Mouse (Mus musculus) kidney, postnatal 0 days (tissue): ENCODE measurements around the gene 2010300C02Rik. TPM values are rescaled to one million over a fixed set of nuclear protein-coding genes. Genes with fewer than 3 reads are reported as not detected.

Source experiments
- ATAC-seq: fragments of 200-750 bp; cut with Nextera tagmentation; replicated peaks from 2 replicates; pipeline ENCODE4 v1.8.0; 2017; ENCODE audit warnings: low read depth, moderate number of reproducible peaks, moderate TSS enrichment, moderate library complexity; ENCODE audit not compliant: low FRiP score
- DNase-seq: peaks from one replicate; pipeline ENCODE4 v3.0.0-alpha.2; 2016; ENCODE audit warnings: low spot score
- H3K27ac ChIP-seq: fragments of 300-500 bp; sonication (generic); 2 replicates; pipeline ENCODE4 v1.5.1; 2014; ENCODE audit warnings: mild to moderate bottlenecking
- H3K27me3 ChIP-seq: fragments of 300-500 bp; sonication (generic); 2 replicates; pipeline ENCODE4 v1.6.1; 2014; ENCODE audit warnings: low read length, mixed read lengths; ENCODE audit not compliant: insufficient read depth
- H3K36me3 ChIP-seq: fragments of 300-500 bp; sonication (generic); 2 replicates; pipeline ENCODE4 v1.6.1; 2014; ENCODE audit warnings: low read length, mixed read lengths; ENCODE audit not compliant: insufficient read depth
- H3K4me1 ChIP-seq: fragments of 300-500 bp; sonication (generic); replicated peaks from 2 replicates; pipeline ENCODE4 v1.6.1; 2014; ENCODE audit warnings: antibody characterized with exemption, low read length, mixed read lengths; ENCODE audit not compliant: insufficient read depth
- H3K4me2 ChIP-seq: fragments of 300-500 bp; sonication (generic); 2 replicates; pipeline ENCODE4 v1.6.1; 2014; ENCODE audit warnings: mild to moderate bottlenecking, low read length, moderate library complexity, mixed read lengths
- H3K4me3 ChIP-seq: fragments of 300-500 bp; sonication (generic); replicated peaks from 2 replicates; pipeline ENCODE4 v1.5.1; 2014; ENCODE audit warnings: low read depth, low read length
- H3K9ac ChIP-seq: fragments of 300-500 bp; sonication (generic); 2 replicates; pipeline ENCODE4 v1.6.1; 2014; ENCODE audit warnings: low read depth, low read length
- H3K9me3 ChIP-seq: fragments of 300-500 bp; sonication (generic); replicated peaks from 2 replicates; pipeline ENCODE4 v1.6.1; 2016; ENCODE audit warnings: low read length, inconsistent platforms, mixed read lengths
- CTCF ChIP-seq: IDR thresholded peaks from 2 replicates; pipeline ENCODE4 v1.5.1; 2016; ENCODE audit warnings: antibody characterized with exemption, low read depth, mild to moderate bottlenecking, moderate library complexity
- WGBS: fragments of 180-500 bp; shearing (Covaris S2); extraction: QIAGEN DNeasy Blood & Tissue Kit; methylation state at CpG from one replicate; pipeline ENCODE4 v1.1.7; 2014; 5-methylcytosine and 5-hydroxymethylcytosine counted together
- polyA plus RNA-seq: library from polyadenylated mRNA; unstranded; fragments of >200 nt; fragmentation: Nextera tagmentation; extraction: Ambion mirVana; gene quantifications from 2 replicates; pipeline ENCODE4 v1.2.1, GENCODE M21; 2015

2010300C02Rik gene
- polyA plus RNA-seq, 1 experiment from 2014 or later = 2.4 TPM

- DNase-seq = no peak
- Histone ChIP-seq H3K4me3 (no peak overlapping the region), H3K4me1 (no peaks in the 10 kb centered on the region), H3K27me3 (no peaks in the 10 kb centered on the region), H3K9ac (no peak overlapping the region), H3K27ac (no peak overlapping the region), H3K36me3 (no peaks in the 10 kb centered on the region), H3K4me2 (no peak overlapping the region), H3K9me3 (no peaks in the 10 kb centered on the region)
- WGBS = 87% methylated on average over 8 of the region's 8 CpGs
- ATAC-seq = no peak
- TF ChIP-seq CTCF = no peak
Observed at GRCm38 (mm10) chr1:37674266-37674665, 45.6 kb downstream of the 2010300C02Rik start.

GRCm38 (mm10) chr1:37671316-37671715 is 48.6 kb downstream of the 2010300C02Rik start:
- WGBS = 38% methylated on average over 4 of the region's 4 CpGs
- DNase-seq (no peak), ATAC-seq (no peak)
- TF ChIP-seq CTCF = no peak
- H3K27ac ChIP-seq = no peak overlapping the region
- H3K4me3 ChIP-seq = no peak overlapping the region
- H3K36me3 ChIP-seq = no peaks in the 10 kb centered on the region
- H3K9ac ChIP-seq = no peak overlapping the region
- no peaks in the 10 kb centered on the region for H3K27me3 ChIP-seq
- no peaks in the 10 kb centered on the region for H3K4me1 ChIP-seq
- no peaks in the 10 kb centered on the region for H3K9me3 ChIP-seq
- no peak overlapping the region for H3K4me2 ChIP-seq

GRCm38 (mm10) chr1:37667386-37667785 is 52.5 kb downstream of the 2010300C02Rik start:
- TF ChIP-seq CTCF = no peak
- Histone ChIP-seq H3K9me3 (no peaks in the 10 kb centered on the region), H3K27me3 (no peaks in the 10 kb centered on the region), H3K4me1 (no peaks in the 10 kb centered on the region), H3K4me3 (no peak overlapping the region), H3K9ac (no peak overlapping the region), H3K36me3 (no peaks in the 10 kb centered on the region), H3K4me2 (no peak overlapping the region), H3K27ac (no peak overlapping the region)
- DNase-seq (peak; percentile 3), ATAC-seq (no peak)
- WGBS = 61% methylated on average over 6 of the region's 6 CpGs

- no peak overlapping the region for H3K9ac ChIP-seq
- TF ChIP-seq CTCF = no peak
- no peak overlapping the region for H3K27ac ChIP-seq
- no peaks in the 10 kb centered on the region for H3K4me1 ChIP-seq
- no peak overlapping the region for H3K4me2 ChIP-seq
- peak; percentile 54 for ATAC-seq
- DNase-seq = peak; percentile 5
- H3K36me3 ChIP-seq = no peaks in the 10 kb centered on the region
- 39% methylated on average over 10 of the region's 10 CpGs for WGBS
- no peak overlapping the region for H3K4me3 ChIP-seq
- H3K27me3 ChIP-seq = no peaks in the 10 kb centered on the region
- no peaks in the 10 kb centered on the region for H3K9me3 ChIP-seq
Observed at GRCm38 (mm10) chr1:37666587-37666986, 53.3 kb downstream of the 2010300C02Rik start.

GRCm38 (mm10) chr1:37665539-37666323 is 54.2 kb downstream of the 2010300C02Rik start:
- H3K9me3 ChIP-seq = no peaks in the 10 kb centered on the region
- H3K4me2 ChIP-seq = no peak overlapping the region
- no peak for DNase-seq
- ATAC-seq = no peak
- no peak overlapping the region for H3K4me3 ChIP-seq
- no peaks in the 10 kb centered on the region for H3K4me1 ChIP-seq
- H3K9ac ChIP-seq = no peak overlapping the region
- H3K27me3 ChIP-seq = no peaks in the 10 kb centered on the region
- 44% methylated on average over 14 of the region's 14 CpGs for WGBS
- TF ChIP-seq CTCF = no peak
- no peaks in the 10 kb centered on the region for H3K36me3 ChIP-seq
- no peak overlapping the region for H3K27ac ChIP-seq

- Histone ChIP-seq H3K4me2 (no peak overlapping the region), H3K9me3 (no peaks in the 10 kb centered on the region), H3K27me3 (no peaks in the 10 kb centered on the region), H3K4me3 (no peak overlapping the region), H3K27ac (no peak overlapping the region), H3K9ac (no peak overlapping the region), H3K4me1 (no peaks in the 10 kb centered on the region), H3K36me3 (no peaks in the 10 kb centered on the region)
- no peak for ATAC-seq
- no peak for DNase-seq
- TF ChIP-seq CTCF = no peak
- 84% methylated on average over 2 of the region's 2 CpGs for WGBS
Observed at GRCm38 (mm10) chr1:37664496-37664895, 55.4 kb downstream of the 2010300C02Rik start.

- no peak overlapping the region for H3K27ac ChIP-seq
- H3K4me3 ChIP-seq = no peak overlapping the region
- 79% methylated on average over 5 of the region's 5 CpGs for WGBS
- H3K4me2 ChIP-seq = no peak overlapping the region
- TF ChIP-seq CTCF = no peak
- H3K9ac ChIP-seq = no peak overlapping the region
- H3K9me3 ChIP-seq = no peaks in the 10 kb centered on the region
- H3K4me1 ChIP-seq = no peaks in the 10 kb centered on the region
- H3K36me3 ChIP-seq = no peaks in the 10 kb centered on the region
- no peak for DNase-seq
- ATAC-seq = no peak
- H3K27me3 ChIP-seq = no peaks in the 10 kb centered on the region
Observed at GRCm38 (mm10) chr1:37663606-37664005, 56.3 kb downstream of the 2010300C02Rik start.
